Mouse (Mus musculus) embryo, embryonic 11.5 days (tissue): Measurements from ENCODE around the gene Reln.

ENCODE experiments used
- DNase-seq: peaks from one replicate; pipeline ENCODE4 v3.0.0-alpha.2; 2012; ENCODE audit warnings: low read depth, low spot score

Gene Reln

GRCm38 (mm10) chr5:21934173-21934698, 410.3 kb downstream of the Reln start:
- no peak for DNase-seq

DNA sequence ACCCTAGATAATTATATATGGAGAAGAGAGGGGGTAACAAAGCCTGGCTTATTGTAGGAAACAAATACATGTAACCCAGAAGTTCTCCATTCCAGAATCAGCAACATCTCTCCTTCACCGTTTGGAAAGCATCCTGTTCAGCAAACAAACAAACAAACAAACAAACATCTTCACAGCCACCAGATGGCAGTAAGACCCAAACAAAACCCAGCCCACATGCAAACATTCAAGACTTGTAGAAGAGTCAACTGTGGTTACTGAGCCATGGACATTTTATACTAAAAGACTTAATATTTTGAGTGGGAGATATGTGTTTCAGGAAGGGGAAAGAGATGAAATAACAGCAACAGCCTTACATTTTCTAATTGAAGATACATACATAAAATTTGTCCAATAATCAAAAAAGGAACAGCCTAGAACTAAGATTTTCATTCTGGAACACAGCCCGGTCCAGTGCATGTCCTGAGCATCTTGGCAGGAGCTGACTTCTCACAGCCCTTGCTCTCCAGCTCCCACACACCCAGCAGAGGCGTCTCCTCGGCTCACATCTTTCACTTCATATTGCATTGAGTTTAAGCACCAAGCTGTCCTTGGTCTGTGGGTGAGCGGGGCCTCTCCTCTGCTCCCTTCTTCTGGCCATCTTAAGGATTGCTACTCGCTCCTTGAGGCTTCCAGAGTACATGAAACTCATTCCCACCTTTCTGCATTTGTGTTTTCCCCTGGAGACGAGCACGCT, 411.0 kb downstream of the Reln start:
- no peak for DNase-seq

DNA sequence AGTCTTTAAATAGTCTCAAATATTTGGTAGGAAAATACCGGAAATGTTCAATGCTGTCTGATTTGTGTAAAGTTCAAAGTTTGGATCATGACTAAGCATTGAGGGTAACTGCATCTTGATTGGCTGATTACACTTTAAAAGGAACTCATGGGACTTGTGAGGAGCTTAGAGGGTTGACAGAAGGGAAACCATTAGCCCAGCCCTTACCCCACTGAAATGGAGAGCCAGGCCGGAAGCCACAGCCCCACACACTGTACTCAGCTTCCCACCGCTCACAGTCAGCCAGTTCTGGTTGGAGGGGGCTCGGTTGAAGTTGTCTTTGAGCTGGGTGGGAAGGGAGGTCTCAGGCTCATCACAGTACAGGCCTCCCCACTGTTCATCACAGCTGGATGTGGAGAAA, 413.4 kb downstream of the Reln start:
- no peak for DNase-seq

DNA sequence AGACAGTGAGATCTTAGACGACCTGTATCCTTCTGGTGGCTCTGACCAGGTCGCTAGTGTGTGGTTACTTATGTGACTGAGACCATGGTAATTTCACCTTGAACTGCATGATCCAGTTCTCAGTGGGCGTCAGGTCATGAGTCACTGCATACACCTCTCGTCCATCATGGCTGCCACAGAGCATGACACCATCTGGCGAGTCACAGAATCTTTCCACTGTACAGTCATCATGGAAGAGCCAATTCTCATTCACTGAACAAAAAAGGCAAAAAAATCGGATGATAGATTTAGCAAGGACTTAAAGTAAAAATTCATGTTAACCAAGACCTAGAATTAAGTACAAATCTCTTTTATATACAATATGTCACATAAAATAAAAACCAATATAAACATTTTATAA, 424.2 kb downstream of the Reln start:
- DNase-seq: no peak

DNA sequence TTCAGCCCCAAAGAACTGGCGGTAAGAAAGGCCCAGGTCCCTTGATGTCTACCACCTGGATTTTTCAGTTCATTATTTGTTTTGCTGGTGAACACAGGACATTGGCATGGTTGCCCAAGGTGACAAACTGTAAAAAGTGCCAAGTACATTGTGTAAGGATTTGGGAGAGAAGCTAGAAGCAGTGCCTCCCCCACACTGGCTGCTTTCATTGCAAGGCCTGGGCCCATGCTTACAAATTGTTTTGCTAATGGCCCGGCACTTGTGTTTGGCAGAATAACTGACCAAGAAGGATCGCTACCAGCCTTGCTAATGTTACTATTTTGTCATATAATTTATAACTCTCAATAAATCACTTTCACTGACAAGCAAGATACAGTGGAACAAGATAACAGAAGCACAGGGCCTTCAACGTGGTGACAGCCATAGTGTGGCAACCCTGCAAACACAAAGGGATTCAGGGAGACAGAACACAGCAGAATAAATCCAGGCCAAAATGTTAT, 425.2 kb downstream of the Reln start:
- no peak for DNase-seq

- no peak for DNase-seq
Measured at GRCm38 (mm10) chr5:21915973-21916372, 428.5 kb downstream of the Reln start.

GRCm38 (mm10) chr5:21914776-21915175, 429.7 kb downstream of the Reln start:
- no peak for DNase-seq

GRCm38 (mm10) chr5:21912835-21913530, 431.5 kb downstream of the Reln start:
- no peak for DNase-seq

GRCm38 (mm10) chr5:21910726-21911125, 433.8 kb downstream of the Reln start:
- no peak for DNase-seq

- DNase-seq: no peak
Measured at GRCm38 (mm10) chr5:21909713-21910112, 434.8 kb downstream of the Reln start.

DNA sequence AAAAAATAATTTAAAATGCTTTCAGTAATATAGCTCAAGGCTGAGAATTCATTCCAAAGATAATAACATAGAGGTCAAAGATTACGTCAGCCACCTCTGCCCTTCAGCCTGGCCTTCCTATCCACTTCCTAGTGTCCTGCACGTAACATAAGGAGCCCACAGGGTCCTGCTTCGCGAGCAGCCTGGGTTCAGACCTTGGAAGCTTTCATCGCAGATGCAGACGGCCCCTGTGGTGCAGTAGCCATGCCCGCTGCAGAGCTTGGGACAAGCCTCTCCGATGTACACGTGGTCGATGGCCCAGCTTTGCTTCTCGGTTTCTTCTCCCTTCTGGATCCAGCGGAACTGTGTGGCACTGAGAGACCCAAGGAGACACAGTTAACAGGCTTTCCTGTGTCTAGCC, 443.1 kb downstream of the Reln start:
- no peak for DNase-seq

GRCm38 (mm10) chr5:21900891-21901290, 443.6 kb downstream of the Reln start:
- no peak for DNase-seq

DNA sequence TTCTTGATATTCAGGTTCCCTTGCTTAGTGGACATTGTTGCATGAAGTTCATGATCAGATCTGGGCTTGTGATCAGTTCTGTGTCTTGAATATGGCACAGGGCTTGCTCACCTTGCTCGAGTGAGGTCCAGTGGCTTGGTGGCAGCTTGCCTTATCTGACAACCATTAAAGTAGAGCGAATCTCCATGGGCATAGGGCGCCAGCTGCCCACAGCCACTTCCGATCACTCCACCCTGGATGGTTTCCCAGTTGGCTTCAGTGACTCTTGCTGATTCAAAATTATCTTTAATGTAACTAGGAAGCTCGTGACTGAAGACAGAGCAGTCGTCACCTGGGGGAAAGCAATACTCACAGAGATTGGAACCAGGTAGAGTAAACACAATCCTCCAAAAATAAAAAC, 445.6 kb downstream of the Reln start:
- DNase-seq: no peak

GRCm38 (mm10) chr5:21896586-21896985, 447.9 kb downstream of the Reln start:
- no peak for DNase-seq

DNA sequence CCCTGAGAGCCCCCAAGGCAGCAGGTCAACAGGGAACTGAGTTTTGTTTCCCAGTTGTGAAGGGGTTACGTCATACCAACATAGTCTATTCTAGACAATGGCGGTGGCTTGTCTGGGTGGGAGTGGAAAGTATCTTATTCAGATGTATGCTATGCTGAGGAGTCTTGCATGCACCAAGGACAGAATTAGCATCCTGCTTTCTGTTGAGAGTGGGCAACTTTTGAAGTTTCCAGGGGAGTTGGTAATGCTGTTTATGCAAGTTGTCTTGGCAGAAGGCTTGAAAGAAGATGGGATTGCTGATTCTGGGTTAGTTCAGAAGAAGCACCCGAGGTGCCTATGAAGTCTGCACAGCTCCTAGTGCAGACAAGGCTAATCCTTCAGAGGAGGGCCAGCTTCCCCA, 450.3 kb downstream of the Reln start:
- DNase-seq: no peak

DNA sequence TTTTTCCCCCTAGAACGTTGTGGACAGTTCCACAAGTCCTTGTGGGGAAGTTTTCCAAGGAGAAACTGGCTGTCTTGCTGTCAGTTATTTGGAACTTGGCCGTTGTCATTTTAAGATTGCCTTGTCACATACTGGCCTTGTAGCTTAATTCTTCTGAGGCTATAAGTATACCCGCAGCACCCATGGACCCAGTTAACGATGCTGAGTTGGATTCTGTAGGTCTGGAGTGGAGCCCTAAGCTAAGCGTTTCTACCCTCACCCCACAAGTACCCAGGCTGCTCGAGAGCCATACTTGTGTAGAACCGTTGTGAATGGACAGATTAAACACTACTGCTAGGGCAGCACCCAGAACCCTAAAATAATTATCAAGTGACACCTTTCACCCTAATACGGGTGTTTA, 477.8 kb downstream of the Reln start:
- DNase-seq: no peak

DNA sequence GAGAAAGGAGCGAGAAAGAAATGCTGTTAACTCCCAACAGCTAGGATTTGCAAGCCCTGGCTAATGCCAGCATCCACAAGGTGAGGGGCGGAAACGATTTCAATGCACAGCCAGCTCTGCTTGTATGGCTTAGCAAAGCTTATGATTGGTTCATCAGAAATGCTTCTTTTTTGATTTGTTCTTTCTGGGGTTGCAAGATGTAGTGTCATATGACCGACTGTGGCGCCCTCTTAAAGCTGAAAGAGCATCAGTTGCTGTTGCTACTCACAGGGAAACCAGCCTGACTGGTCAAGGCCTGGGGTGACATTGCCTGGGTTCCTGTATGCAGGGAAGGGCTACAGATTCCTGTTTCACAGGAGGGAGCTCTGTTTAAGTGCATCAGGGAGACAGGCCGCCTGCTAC, 478.2 kb downstream of the Reln start:
- no peak for DNase-seq

- no peak for DNase-seq
Measured at GRCm38 (mm10) chr5:21865346-21866107, 479.0 kb downstream of the Reln start, which contains the start of gene Slc26a5. Gene Slc26a5, minus strand, starts transcription at chr5:21865604.

- no peak for DNase-seq
Measured at GRCm38 (mm10) chr5:21858653-21859052, 485.8 kb downstream of the Reln start.

DNA sequence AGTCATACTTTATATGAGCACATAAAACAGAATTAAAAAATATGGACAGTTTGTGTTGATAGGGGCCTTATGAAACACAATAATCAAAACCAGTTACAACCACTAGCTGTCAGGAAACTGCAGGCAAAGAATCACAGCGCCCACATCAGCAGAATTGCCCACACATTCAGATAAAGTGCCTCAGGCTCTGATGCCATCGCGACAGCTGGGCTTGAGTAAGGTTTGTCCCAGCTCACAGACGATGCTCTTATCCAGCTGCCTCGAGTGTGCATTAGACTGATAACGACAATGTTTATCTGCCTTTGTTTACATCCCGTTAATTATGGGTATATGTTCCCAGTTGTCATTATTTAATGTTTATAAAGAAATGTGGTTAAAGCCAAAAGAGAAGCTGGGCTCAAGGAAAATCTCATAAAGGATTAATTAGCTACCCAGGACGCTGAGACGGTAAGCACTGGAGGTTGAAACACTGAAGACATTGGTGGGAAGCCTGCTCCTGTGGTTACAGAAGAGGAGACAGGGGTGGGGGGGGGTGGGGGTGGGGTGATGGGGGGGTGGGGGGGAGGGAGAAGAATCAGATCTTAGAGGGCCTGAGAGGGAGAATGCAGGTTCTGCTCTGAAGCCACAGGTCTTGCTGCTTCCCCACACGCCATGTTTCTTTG, 492.7 kb downstream of the Reln start:
- DNase-seq: no peak

- DNase-seq: no peak
Measured at GRCm38 (mm10) chr5:21847438-21847837, 497.1 kb downstream of the Reln start.
